Comparison of ENCODE assay signal across 11 mouse cellular contexts in the genomic region with DNA sequence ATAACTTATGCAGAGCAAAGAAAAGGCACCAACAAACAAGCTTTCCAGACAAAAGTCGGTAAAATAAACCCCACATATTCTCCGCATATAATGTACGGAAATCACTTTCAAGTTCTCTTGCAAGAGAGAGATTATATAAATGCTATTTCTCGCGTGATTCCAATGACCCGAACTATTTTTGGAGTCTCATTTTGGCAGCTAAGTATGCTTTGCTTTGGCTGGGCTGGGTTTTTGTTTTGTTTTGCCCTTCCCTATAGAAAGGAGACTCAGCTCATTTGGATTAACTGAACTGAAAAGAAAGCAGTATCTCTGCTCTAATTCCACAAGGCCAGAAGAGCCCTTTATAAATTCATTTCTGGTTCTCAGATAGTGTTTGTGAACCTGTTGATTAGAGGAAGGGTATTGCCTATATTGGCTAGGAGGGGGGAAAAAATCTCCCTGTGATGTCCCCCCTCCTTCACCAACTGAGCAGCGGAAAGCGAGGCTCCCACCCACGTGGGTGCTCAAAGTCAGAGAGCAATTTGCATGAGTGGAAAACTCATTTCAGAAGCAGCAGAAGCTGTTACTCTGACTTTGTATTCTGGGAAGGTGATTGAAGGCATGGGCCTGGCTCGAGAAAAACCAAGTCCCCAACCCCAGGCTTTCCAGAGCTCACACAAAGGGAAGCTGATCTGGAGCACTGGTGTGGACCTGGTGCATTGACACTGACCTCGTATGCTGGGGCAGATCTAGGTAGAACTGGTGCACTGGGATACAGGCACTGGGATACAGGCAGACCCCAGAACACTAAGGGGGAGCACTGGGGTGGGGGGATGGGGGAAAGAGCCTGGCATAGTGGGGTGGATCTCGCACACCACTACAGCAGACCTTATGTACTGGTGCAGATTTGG.
DNase-seq lines count a peak whose midpoint lies in the region; ATAC-seq and TF ChIP-seq lines count a peak whose summit lies in the region.
"Had no signal": no experiment of that assay in that cellular context is flagged by ENCODE, and none has a peak within 500 bp of the region (broad histone marks: within the 10 kb centered on the region; RNA-seq: fewer than 3 reads in every experiment).

No protein-coding gene starts in this region.

- H3K4me2 ChIP-seq in forebrain, postnatal 0 days (ENCODE audit: low read depth), result no peak overlapping the region
- no peak overlapping the region for H3K4me2 ChIP-seq in neural tube, embryonic 15.5 days

- H3K9me3 ChIP-seq in forebrain, embryonic 10.5 days, result no peaks in the 10 kb centered on the region; the same call in 1 of the 2 replicates
- H3K9me3 ChIP-seq in forebrain, postnatal 0 days (ENCODE audit: low read length), result no peaks in the 10 kb centered on the region
- H3K9me3 ChIP-seq in hindbrain, embryonic 10.5 days, result no peaks in the 10 kb centered on the region
- H3K9me3 ChIP-seq in neural tube, embryonic 15.5 days (replicated peaks), result no peaks in the 10 kb centered on the region

- H3K4me3 ChIP-seq in forebrain, embryonic 10.5 days, result no peak overlapping the region
- no peak overlapping the region for H3K4me3 ChIP-seq in forebrain, postnatal 0 days (ENCODE audit: low read depth, low read length)
- H3K4me3 ChIP-seq in layer of hippocampus, adult 2 months, result no peak overlapping the region
- no peak overlapping the region for H3K4me3 ChIP-seq in hindbrain, embryonic 10.5 days
- H3K4me3 ChIP-seq in neural tube, embryonic 15.5 days (replicated peaks), result no peak overlapping the region

- peaks cover 76% of the 10 kb centered on the region for H3K4me1 ChIP-seq in forebrain, embryonic 10.5 days
- H3K4me1 ChIP-seq in forebrain, postnatal 0 days (ENCODE audit: insufficient read depth), result peaks cover 16% of the 10 kb centered on the region
- peaks cover 78% of the 10 kb centered on the region for H3K4me1 ChIP-seq in hindbrain, embryonic 10.5 days (replicated peaks)
- H3K4me1 ChIP-seq in neural tube, embryonic 15.5 days, result peaks cover 68% of the 10 kb centered on the region

- ATAC-seq in forebrain, postnatal 0 days, result no peak
- ATAC-seq in neural tube, embryonic 15.5 days (ENCODE audit: low FRiP score), result no peak
- no peak for ATAC-seq in megakaryocyte, adult 5-6 weeks (ENCODE audit: poor library complexity, severe bottlenecking)

- TF ChIP-seq CTCF in forebrain, postnatal 0 days (IDR thresholded peaks at IDR 0.05; ENCODE audit: low read depth), result no peak
- TF ChIP-seq CTCF in layer of hippocampus, adult 2 months (conservative IDR thresholded peaks at IDR 0.05), result no peak

- WGBS in forebrain, embryonic 10.5 days, result 57% methylated on average over 12 of the region's 12 CpGs
- 29% methylated on average over 12 of the region's 12 CpGs for WGBS in forebrain, postnatal 0 days
- WGBS in hindbrain, embryonic 10.5 days, result 76% methylated on average over 12 of the region's 12 CpGs
- 67% methylated on average over 12 of the region's 12 CpGs for WGBS in neural tube, embryonic 15.5 days

- peaks cover 48% of the 10 kb centered on the region for H3K36me3 ChIP-seq in forebrain, embryonic 10.5 days (replicated peaks)
- H3K36me3 ChIP-seq in forebrain, postnatal 0 days (ENCODE audit: insufficient read depth), result no peaks in the 10 kb centered on the region
- peaks cover 58% of the 10 kb centered on the region for H3K36me3 ChIP-seq in hindbrain, embryonic 10.5 days
- no peaks in the 10 kb centered on the region for H3K36me3 ChIP-seq in neural tube, embryonic 15.5 days

- H3K27me3 ChIP-seq in forebrain, embryonic 10.5 days (ENCODE audit: poor library complexity, severe bottlenecking), result no peaks in the 10 kb centered on the region
- H3K27me3 ChIP-seq in forebrain, postnatal 0 days (ENCODE audit: insufficient read depth, low read length), result no peaks in the 10 kb centered on the region
- H3K27me3 ChIP-seq in hindbrain, embryonic 10.5 days (ENCODE audit: insufficient read depth, poor library complexity, severe bottlenecking), result no peaks in the 10 kb centered on the region
- H3K27me3 ChIP-seq in neural tube, embryonic 15.5 days (replicated peaks), result no peaks in the 10 kb centered on the region

- DNase-seq in forebrain, embryonic 10.5 days (ENCODE audit: extremely low spot score, low spot score), result no peak
- no peak for DNase-seq in forebrain, postnatal 0 days
- no peak for DNase-seq in layer of hippocampus, adult 2 months (ENCODE audit: low spot score in 2 of 2)
- no peak for DNase-seq in layer of hippocampus, adult 18-20 months (ENCODE audit: low spot score in 2 of 2)
- no peak for DNase-seq in hindbrain, embryonic 10.5 days (ENCODE audit: low spot score)
- DNase-seq in thymus, postnatal 10 days (ENCODE audit: low spot score in 2 of 2), result no peak
- DNase-seq: cerebellum, postnatal 36 days; kidney, adult 11 months; right cerebral cortex, postnatal 4 days had no signal

- peak overlapping the region; percentile 72 for H3K27ac ChIP-seq in forebrain, embryonic 10.5 days
- H3K27ac ChIP-seq in forebrain, postnatal 0 days (ENCODE audit: low read depth, low read length), result no peak overlapping the region; the same call in 1 of the 2 replicates
- H3K27ac ChIP-seq in layer of hippocampus, adult 2 months, result peak overlapping the region; percentile 57
- H3K27ac ChIP-seq in hindbrain, embryonic 10.5 days, result peak overlapping the region; percentile 71
- peak overlapping the region; percentile 39 for H3K27ac ChIP-seq in neural tube, embryonic 15.5 days (replicated peaks)

- H3K9ac ChIP-seq in forebrain, postnatal 0 days, result no peak overlapping the region
- no peak overlapping the region for H3K9ac ChIP-seq in neural tube, embryonic 15.5 days (replicated peaks)
